Mouse (Mus musculus): Measurements from ENCODE around the gene Ift122.

The Ift122 gene

DNA sequence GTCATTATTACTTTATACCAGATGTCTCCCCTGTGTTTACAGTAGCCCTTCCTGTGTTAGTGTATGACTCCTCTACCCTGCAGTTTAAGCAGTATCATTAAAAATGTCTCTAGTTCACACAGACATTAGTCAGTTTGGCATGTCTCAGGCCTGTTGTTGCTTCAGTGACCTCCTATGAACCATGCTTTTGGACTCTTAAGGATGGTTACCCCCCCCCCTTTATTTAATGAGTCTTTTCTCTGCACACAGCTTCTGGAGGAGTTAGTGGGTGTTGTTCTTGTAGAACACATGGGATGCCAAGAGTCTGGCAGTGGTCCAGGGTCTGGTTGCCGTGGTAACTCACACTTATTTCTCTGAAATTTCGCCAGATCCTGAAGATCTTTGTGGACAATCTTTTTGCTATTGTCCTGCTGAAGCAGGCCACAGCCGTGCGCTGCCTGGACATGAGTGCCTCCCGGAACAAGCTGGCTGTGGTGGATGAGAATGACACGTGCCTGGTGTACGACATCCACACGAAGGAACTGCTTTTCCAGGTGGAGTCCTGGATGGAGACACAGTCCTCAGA is 38.3 kb downstream of the Ift122 start:
- no peak for DNase-seq (ENCODE audit: low spot score)

GRCm38 (mm10) chr6:115892363-115892762 is 39.1 kb downstream of the Ift122 start:
- DNase-seq (ENCODE audit: low spot score): no peak

- DNase-seq (ENCODE audit: low spot score): no peak
Observed at GRCm38 (mm10) chr6:115896346-115896745, 43.1 kb downstream of the Ift122 start.

DNA sequence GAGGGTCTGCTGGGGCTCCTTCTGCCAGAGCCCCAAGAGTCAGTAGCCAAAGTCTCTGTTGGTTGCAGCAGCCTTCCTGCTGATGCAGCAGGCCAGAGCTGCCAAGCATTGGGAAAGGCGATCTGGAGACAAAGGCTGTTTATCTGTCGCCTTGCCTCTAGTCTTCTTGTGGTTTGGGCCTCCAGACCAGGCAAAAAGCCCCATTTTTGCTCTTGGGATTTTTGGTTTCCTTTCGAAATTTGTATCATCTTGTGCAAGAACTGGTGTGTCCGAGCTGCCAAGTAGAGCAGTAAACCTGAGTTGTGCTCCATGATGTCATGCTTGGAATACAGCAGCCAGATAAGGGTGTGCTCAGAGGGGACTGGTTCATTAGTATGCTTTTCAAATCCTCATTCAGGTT is 43.8 kb downstream of the Ift122 start:
- DNase-seq (ENCODE audit: low spot score): no peak

DNA sequence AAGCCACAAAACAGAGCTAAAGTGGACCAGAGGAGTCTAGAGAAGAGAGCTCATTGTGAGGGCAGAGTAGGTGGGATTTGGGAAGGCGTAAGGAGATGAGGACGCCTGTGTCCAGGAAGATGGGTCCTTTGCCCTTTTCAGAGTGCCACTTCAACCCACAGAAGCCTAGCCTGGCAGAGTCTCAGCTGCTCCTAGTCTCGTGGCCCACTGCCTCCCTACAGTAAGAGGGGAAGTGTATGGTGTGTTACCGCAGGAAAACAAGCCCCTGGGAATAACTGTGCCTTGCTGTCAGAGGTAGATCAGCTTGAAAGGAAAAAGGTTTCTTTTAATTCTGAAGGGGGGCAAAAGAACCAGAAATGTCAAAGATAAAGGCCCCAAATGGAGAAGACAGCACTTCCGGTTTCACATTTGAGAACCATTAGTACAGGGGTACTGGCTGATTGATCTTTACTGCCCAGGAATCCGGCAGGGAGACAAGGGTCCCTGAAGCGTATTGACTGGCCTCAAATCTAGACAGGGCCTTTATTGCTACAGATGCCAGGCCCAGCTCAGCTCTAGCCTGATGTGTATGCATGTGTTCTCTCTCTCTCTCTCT is 44.8 kb downstream of the Ift122 start:
- DNase-seq (ENCODE audit: low spot score): no peak

GRCm38 (mm10) chr6:115901062-115901461 is 47.8 kb downstream of the Ift122 start:
- no peak for DNase-seq (ENCODE audit: low spot score)

DNA sequence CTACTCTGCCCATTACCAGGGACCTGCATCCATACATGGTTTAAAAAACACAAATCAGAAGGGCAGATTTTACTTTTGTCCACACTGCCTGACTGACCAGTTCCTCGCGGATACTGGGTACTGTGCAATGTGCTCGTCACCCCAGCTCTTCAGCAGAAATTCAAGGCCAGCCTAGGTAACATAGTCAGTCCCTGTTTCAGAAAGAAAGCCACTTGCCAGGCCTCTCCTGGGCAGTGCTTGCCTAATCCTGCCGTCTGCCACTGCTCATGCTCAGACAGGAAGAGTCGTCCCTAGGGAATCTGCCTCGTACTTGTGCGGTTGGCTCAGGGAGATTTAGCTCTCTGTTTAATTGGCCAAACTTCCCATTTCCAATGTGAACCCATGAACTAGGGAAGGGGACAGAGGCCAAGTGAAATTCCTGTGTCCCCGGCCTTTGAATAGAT is 48.2 kb downstream of the Ift122 start:
- DNase-seq (ENCODE audit: low spot score): no peak

- no peak for DNase-seq (ENCODE audit: low spot score)
Observed at GRCm38 (mm10) chr6:115902545-115902944, 49.3 kb downstream of the Ift122 start.

DNA sequence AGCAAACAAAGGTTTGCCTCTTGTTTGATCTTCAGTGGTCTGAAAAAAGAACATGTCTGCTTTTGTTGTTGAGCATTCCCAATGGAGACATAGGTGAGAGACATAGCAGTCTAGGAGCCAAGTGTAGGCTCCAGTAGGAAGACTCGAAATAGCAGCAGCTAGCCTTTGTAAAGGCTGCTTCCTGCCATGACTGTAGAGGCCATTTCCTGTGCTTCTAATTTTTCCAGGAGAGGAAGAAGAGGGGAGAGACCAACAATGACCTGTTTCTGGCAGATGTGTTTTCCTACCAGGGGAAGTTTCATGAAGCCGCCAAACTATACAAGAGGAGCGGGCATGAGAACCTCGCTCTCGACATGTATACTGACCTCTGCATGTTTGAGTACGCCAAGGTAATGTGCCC is 52.3 kb downstream of the Ift122 start:
- DNase-seq (ENCODE audit: low spot score): no peak

DNA sequence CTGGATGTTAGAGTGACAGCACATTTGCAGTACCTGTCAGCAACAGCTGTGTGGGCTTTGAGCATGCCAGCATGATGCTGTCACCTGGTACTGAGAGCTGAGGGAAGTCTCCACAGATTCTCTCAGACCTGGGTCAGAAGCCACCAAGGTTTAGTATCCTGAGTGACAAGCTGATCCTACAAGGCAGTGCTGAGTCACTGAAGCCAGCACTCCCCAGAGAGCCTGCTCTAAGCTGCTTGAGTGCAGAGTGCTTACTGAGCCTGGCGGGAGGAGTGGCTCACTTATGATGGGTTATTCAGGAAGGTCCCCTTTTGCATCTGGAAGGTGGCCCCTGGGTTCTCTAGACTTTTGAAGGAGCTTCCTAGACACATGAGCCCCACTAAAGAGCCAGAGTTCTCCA is 53.2 kb downstream of the Ift122 start:
- DNase-seq (ENCODE audit: low spot score): no peak

GRCm38 (mm10) chr6:115906871-115907270 is 53.6 kb downstream of the Ift122 start:
- no peak for DNase-seq (ENCODE audit: low spot score)

GRCm38 (mm10) chr6:115908421-115908982 is 55.2 kb downstream of the Ift122 start:
- no peak for DNase-seq (ENCODE audit: low spot score)

DNA sequence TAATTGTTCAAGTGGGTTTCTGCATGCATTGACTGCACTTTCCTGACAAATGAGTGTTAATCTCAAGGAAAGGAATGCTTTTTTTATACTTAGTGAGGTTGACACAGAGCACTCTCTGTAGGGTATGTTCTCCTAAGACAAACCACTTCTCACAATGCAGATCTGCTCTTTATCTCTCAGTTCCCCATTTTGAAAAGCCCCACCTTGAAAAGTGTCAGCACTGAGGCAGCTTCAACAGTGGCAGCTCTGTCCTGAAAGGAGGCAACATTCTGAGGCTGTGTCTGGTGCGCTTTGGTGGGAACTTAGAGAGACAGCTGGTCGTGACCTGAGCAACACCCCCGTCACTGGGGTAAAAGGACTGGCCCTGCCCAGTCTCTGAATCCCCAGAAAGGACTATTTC is 55.8 kb downstream of the Ift122 start:
- no peak for DNase-seq (ENCODE audit: low spot score)

GRCm38 (mm10) chr6:115909940-115910339 is 56.7 kb downstream of the Ift122 start:
- DNase-seq (ENCODE audit: low spot score): no peak

DNA sequence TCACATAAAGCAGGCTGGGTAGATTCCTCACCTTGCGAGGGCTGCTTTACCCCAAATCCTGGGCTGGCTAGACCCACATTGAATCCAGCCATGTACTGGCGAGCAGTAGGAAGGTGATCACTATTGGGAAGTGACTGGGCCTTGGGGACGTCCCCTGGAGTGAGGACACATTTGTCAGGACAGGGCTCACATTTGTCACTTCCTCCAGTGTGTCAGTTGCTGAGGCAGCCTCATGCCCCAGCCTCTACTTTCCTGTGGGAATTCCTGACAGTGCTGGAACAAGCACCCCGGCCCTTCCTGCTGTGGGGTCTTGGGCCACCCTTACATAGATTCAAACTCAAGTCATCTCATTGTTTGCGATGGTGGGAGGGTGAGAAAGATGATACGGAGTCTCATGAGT is 58.5 kb downstream of the Ift122 start:
- no peak for DNase-seq (ENCODE audit: low spot score)

GRCm38 (mm10) chr6:115913482-115913881 is 60.2 kb downstream of the Ift122 start:
- no peak for DNase-seq (ENCODE audit: low spot score)

- no peak for DNase-seq (ENCODE audit: low spot score)
Observed at GRCm38 (mm10) chr6:115914511-115915202, 61.4 kb downstream of the Ift122 start.

DNA sequence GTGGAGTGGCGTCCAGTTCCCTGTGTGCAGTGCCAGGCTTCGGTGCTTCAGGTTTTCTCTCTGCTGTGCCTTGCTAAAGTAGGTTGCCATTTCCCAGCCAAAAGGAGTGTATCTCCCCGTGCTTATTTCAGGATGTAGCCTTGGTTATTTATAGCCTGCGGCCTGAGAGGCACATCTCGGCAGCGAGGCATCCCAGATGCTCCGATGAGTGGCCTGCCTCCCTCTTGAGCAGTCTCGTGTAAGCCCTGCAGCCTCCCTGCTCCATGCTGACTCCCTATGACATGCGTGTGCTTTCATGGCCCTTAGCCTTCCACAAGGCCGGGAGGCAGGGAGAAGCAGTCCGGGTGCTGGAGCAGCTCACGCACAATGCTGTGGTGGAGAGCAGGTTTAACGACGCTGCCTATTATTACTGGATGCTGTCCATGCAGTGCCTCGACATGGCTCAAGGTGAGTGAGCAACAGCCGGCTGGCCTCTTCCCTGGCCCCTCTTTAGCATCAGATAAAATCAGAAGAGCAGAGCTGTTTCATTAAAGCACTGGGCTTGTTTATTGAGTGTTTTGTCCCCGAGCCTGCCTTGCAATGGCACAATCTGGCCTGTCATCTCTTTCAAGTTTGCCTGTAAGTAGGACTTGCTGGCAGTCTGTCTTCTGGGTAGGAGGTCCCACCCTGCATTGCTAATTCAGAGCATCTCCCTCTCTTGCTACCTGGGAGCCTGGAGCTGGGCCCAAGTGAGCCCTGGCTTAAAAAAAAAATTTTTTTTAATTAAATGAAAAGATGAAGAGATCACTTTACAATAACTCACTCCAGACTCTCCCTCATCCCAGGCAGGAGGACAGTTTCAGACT is 62.6 kb downstream of the Ift122 start:
- DNase-seq (ENCODE audit: low spot score): no peak

GRCm38 (mm10) chr6:115916611-115917010 is 63.3 kb downstream of the Ift122 start:
- no peak for DNase-seq (ENCODE audit: low spot score)

DNA sequence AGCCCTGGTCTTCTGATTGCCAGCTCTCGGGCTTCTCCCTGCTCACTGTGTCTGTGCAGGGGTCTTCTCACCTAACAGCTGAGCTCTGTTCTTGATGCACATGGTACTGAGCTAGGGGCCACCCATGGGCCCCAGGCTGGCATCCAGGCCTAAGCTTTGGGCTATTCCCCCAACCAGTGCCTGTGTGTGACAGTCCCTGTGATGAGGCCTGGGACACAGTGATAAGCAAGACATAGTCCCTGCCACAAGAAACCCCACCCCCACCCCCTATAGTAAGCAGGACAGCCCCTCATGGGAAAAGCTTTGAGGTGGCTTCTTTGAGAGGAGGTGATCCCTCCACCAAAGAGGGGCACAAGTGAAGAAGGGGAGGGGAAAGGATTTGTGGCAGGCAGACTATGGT is 65.3 kb downstream of the Ift122 start:
- DNase-seq (ENCODE audit: low spot score): no peak

- no peak for DNase-seq (ENCODE audit: low spot score)
Observed at GRCm38 (mm10) chr6:115919876-115920275, 66.6 kb downstream of the Ift122 start.

DNA sequence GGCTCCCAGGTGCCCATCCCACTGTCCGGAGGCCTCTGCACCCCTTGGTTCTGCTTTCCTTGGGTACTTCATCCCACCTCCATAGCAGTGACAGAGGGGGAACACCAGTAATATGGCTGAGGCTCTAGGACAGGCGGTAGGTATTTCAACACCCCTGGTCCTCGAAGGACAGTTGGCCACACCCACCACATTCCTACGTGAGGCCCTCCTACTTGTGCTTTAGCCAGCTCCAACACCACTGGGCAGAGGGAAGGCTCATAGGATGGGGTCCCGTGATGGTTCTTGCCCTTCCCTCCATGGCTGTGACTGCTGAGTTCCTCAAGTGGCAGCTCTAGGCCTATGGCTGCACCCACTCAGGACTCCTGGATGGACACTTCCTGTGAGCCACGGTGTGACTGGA is 71.6 kb downstream of the Ift122 start:
- no peak for DNase-seq (ENCODE audit: low spot score)
